Mouse (Mus musculus) right cerebral cortex, postnatal 36 days (tissue): ENCODE results near the gene Maml3.
A peak's percentile ranks its signal among the peaks of the same experiment; 100 is the strongest.

Experiments used
- DNase-seq, 2 experiments: peaks; one replicate each; pipeline ENCODE4 v3.0.0; 2022; ENCODE audit warnings: low spot score in 2 of 2, mixed read lengths in 1 of 2

Maml3 gene

GRCm38 (mm10) chr3:52104636-52105151, at the start of gene Maml3:
Gene Maml3, minus strand, starts transcription at chr3:52105076.
- DNase-seq: peak; percentile 65 to 72

GRCm38 (mm10) chr3:52151155-52151554, 46.3 kb upstream of the Maml3 start:
- DNase-seq: no peak

- no peak for DNase-seq
Measured at GRCm38 (mm10) chr3:52148301-52148700, 43.4 kb upstream of the Maml3 start.

- no peak for DNase-seq
Measured at GRCm38 (mm10) chr3:52144776-52145460, 40.0 kb upstream of the Maml3 start.

GRCm38 (mm10) chr3:52143017-52143416, 38.1 kb upstream of the Maml3 start:
- no peak for DNase-seq

- DNase-seq: peak; percentile 71 to 80
Measured at GRCm38 (mm10) chr3:52140162-52140561, 35.3 kb upstream of the Maml3 start.

GRCm38 (mm10) chr3:52125421-52125820, 20.5 kb upstream of the Maml3 start:
- peak in 1 of 2 experiments; percentile 25 for DNase-seq

GRCm38 (mm10) chr3:52120858-52121257, 16.0 kb upstream of the Maml3 start:
- no peak for DNase-seq

- no peak for DNase-seq
Measured at GRCm38 (mm10) chr3:52119216-52119615, 14.3 kb upstream of the Maml3 start.

- no peak for DNase-seq
Measured at GRCm38 (mm10) chr3:52115421-52115820, 10.5 kb upstream of the Maml3 start.

- no peak for DNase-seq
Measured at GRCm38 (mm10) chr3:52108027-52108426, 3.2 kb upstream of the Maml3 start.

GRCm38 (mm10) chr3:52105156-52105555, 280 bp upstream of the Maml3 start:
- DNase-seq: no peak

GRCm38 (mm10) chr3:52104208-52104607, 668 bp downstream of the Maml3 start:
- DNase-seq: no peak

GRCm38 (mm10) chr3:52103531-52104181, 1.2 kb downstream of the Maml3 start:
- DNase-seq: peak in 1 of 2 experiments; percentile 49

GRCm38 (mm10) chr3:52102601-52103530, 2.0 kb downstream of the Maml3 start:
- DNase-seq: peak; percentile 51 to 53

- peak; percentile 58 to 66 for DNase-seq
Measured at GRCm38 (mm10) chr3:52101977-52102600, 2.8 kb downstream of the Maml3 start.

GRCm38 (mm10) chr3:52101401-52101976, 3.4 kb downstream of the Maml3 start:
- no peak for DNase-seq

GRCm38 (mm10) chr3:52100926-52101325, 4.0 kb downstream of the Maml3 start:
- DNase-seq: peak in 1 of 2 experiments; percentile 49

- no peak for DNase-seq
Measured at GRCm38 (mm10) chr3:52100306-52100705, 4.6 kb downstream of the Maml3 start.

- no peak for DNase-seq
Measured at GRCm38 (mm10) chr3:52099286-52099685, 5.6 kb downstream of the Maml3 start.

GRCm38 (mm10) chr3:52091261-52091797, 13.5 kb downstream of the Maml3 start:
- DNase-seq: no peak
